In the genomic region with DNA sequence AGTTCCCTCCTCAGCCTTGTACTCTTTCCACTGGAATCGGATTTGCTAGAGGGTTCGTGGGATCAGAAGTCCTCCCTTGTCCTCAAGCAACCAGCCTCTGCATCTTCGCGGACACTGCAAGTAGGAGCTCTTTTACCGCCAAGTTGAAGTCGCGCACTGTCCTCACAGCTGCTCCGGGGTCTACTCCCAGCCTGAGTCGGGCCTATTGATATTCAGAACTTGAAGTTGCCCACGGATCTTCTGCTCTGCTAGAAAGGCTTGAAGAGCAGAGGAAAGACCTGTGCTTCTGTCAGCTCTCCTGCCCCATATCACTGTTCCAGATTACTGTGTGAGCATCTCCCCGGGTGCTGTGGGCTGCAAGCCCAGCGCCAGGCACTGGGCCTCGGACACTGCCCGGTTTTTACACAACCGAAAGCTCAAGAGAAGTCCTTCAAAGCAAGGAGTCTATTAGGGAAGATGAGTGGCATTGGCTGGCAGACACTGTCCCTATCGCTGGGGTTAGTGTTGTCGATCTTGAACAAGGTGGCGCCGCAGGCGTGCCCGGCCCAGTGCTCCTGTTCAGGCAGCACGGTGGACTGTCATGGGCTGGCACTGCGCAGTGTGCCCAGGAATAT, we compare ENCODE assay signal across 8 mouse cellular contexts. TPM values are rescaled to one million over a fixed set of nuclear protein-coding genes. Genes with fewer than 3 reads are reported as not detected.
DNase-seq lines count a peak whose midpoint lies in the region; ATAC-seq and TF ChIP-seq lines count a peak whose summit lies in the region.

No protein-coding gene starts in this region.

- no peak for TF ChIP-seq EP300 in lung, postnatal 0 days (IDR thresholded peaks at IDR 0.05)

- peak overlapping the region; percentile 69 for H3K4me3 ChIP-seq in lung, postnatal 0 days (ENCODE audit: low read depth, low read length)
- peak overlapping the region; percentile 69 for H3K4me3 ChIP-seq in embryonic facial prominence, embryonic 13.5 days
- peak overlapping the region; percentile 81 for H3K4me3 ChIP-seq in hindbrain, embryonic 14.5 days (replicated peaks; ENCODE audit: low read length)
- peak overlapping the region; percentile 65 for H3K4me3 ChIP-seq in limb, embryonic 15.5 days

- peaks cover 15% of the 10 kb centered on the region; the same call in 1 of the 2 replicates for H3K4me1 ChIP-seq in lung, postnatal 0 days (ENCODE audit: insufficient read depth, low read depth, low read length)
- H3K4me1 ChIP-seq in embryonic facial prominence, embryonic 13.5 days = peaks cover 34% of the 10 kb centered on the region
- H3K4me1 ChIP-seq in hindbrain, embryonic 14.5 days (replicated peaks; ENCODE audit: control insufficient read depth, insufficient read depth, low read length) = peaks cover 18% of the 10 kb centered on the region; the same call in 1 of the 2 replicates
- H3K4me1 ChIP-seq in limb, embryonic 15.5 days = peaks cover 28% of the 10 kb centered on the region

- peak overlapping the region; percentile 26; the same call in 1 of the 2 replicates for H3K9ac ChIP-seq in lung, postnatal 0 days (replicated peaks; ENCODE audit: low read depth)
- H3K9ac ChIP-seq in embryonic facial prominence, embryonic 13.5 days = peak overlapping the region; percentile 82
- H3K9ac ChIP-seq in hindbrain, embryonic 14.5 days = peak overlapping the region; percentile 86
- H3K9ac ChIP-seq in limb, embryonic 15.5 days = peak overlapping the region; percentile 55; the same call in 1 of the 2 replicates

- no peak for ATAC-seq in lung, postnatal 0 days
- peak; percentile 11; the same call in 1 of the 2 replicates for ATAC-seq in embryonic facial prominence, embryonic 13.5 days (ENCODE audit: insufficient number of reproducible peaks, insufficient read depth, low FRiP score, low TSS enrichment, low read depth)
- ATAC-seq in hindbrain, embryonic 14.5 days (ENCODE audit: low FRiP score) = peak; percentile 12; the same call in 1 of the 2 replicates
- no peak for ATAC-seq in limb, embryonic 15.5 days (ENCODE audit: insufficient number of reproducible peaks, low FRiP score, low TSS enrichment, low read depth)
- no peak for ATAC-seq in granulocyte monocyte progenitor cell, adult 5-6 weeks (replicated peaks; ENCODE audit: poor library complexity, severe bottlenecking)

- no peaks in the 10 kb centered on the region for H3K9me3 ChIP-seq in lung, postnatal 0 days (ENCODE audit: low read length)
- H3K9me3 ChIP-seq in embryonic facial prominence, embryonic 13.5 days = no peaks in the 10 kb centered on the region
- no peaks in the 10 kb centered on the region for H3K9me3 ChIP-seq in hindbrain, embryonic 14.5 days (ENCODE audit: control insufficient read depth, low read length)
- H3K9me3 ChIP-seq in limb, embryonic 15.5 days = no peaks in the 10 kb centered on the region

- no peaks in the 10 kb centered on the region for H3K27me3 ChIP-seq in lung, postnatal 0 days (replicated peaks; ENCODE audit: insufficient read depth, low read length)
- peaks cover 18% of the 10 kb centered on the region for H3K27me3 ChIP-seq in embryonic facial prominence, embryonic 13.5 days
- no peaks in the 10 kb centered on the region for H3K27me3 ChIP-seq in hindbrain, embryonic 14.5 days (ENCODE audit: control insufficient read depth, insufficient read depth, low read length)
- H3K27me3 ChIP-seq in limb, embryonic 15.5 days = peaks cover 22% of the 10 kb centered on the region

- DNase-seq in lung, postnatal 0 days (ENCODE audit: low spot score) = no peak
- no peak for DNase-seq in lung, postnatal 10 days
- no peak for DNase-seq in hindbrain, embryonic 14.5 days (ENCODE audit: low spot score)
- DNase-seq in right cerebral cortex, adult 2 months (ENCODE audit: low spot score in 2 of 2) = peak; percentile 24 to 40
- no peak for DNase-seq in thymus, postnatal 36 days

- H3K27ac ChIP-seq in lung, postnatal 0 days (ENCODE audit: low read length) = no peak overlapping the region
- H3K27ac ChIP-seq in embryonic facial prominence, embryonic 13.5 days = no peak overlapping the region
- no peak overlapping the region for H3K27ac ChIP-seq in hindbrain, embryonic 14.5 days
- H3K27ac ChIP-seq in limb, embryonic 15.5 days = no peak overlapping the region

- H3K36me3 ChIP-seq in lung, postnatal 0 days (ENCODE audit: insufficient read depth, low read length) = no peaks in the 10 kb centered on the region
- no peaks in the 10 kb centered on the region for H3K36me3 ChIP-seq in embryonic facial prominence, embryonic 13.5 days
- H3K36me3 ChIP-seq in hindbrain, embryonic 14.5 days (replicated peaks; ENCODE audit: control insufficient read depth, insufficient read depth) = no peaks in the 10 kb centered on the region
- no peaks in the 10 kb centered on the region for H3K36me3 ChIP-seq in limb, embryonic 15.5 days

- 4% methylated on average over 23 of the region's 23 CpGs for WGBS in lung, postnatal 0 days
- whole genome bisulfite sequencing in embryonic facial prominence, embryonic 13.5 days = 2% methylated on average over 23 of the region's 23 CpGs
- 2% methylated on average over 23 of the region's 23 CpGs for WGBS in hindbrain, embryonic 14.5 days
- 5% methylated on average over 23 of the region's 23 CpGs for WGBS in limb, embryonic 15.5 days

- no peak for TF ChIP-seq CTCF in lung, postnatal 0 days (IDR thresholded peaks at IDR 0.05)

- H3K4me2 ChIP-seq in lung, postnatal 0 days (replicated peaks; ENCODE audit: low read depth, low read length) = peak overlapping the region; percentile 96
- H3K4me2 ChIP-seq in embryonic facial prominence, embryonic 13.5 days = peak overlapping the region; percentile 82
- H3K4me2 ChIP-seq in hindbrain, embryonic 14.5 days (replicated peaks) = peak overlapping the region; percentile 81
- peak overlapping the region; percentile 94 for H3K4me2 ChIP-seq in limb, embryonic 15.5 days

RNA-seq across cellular contexts. Expression of gene Slit2, which starts 1.8 kb away (rescaled TPM):
- polyA plus RNA-seq in lung, postnatal 0 days (2015; fragmentation: Nextera tagmentation; extraction: Ambion mirVana) = 30.7 and 33.6 TPM in 2 replicates
- polyA plus RNA-seq in embryonic facial prominence, embryonic 13.5 days (2015; fragmentation: Nextera tagmentation; extraction: Ambion mirVana) = 32.2 and 36.3 TPM in 2 replicates
- polyA plus RNA-seq in hindbrain, embryonic 14.5 days (2014; fragmentation: Nextera tagmentation; extraction: Ambion mirVana) = 32.8 and 47.0 TPM in 2 replicates
- polyA plus RNA-seq in limb, embryonic 15.5 days (2015; fragmentation: Nextera tagmentation; extraction: Ambion mirVana) = 18.1 and 21.0 TPM in 2 replicates
- total RNA-seq in granulocyte monocyte progenitor cell, adult 5-6 weeks (2014; fragmentation: Nextera tagmentation) = 0.28 TPM in 1 of 2 replicates, not detected in the other
- total RNA-seq in granulocyte monocyte progenitor cell, adult 5-6 weeks (2017) = not detected in 2 replicates

Comparison
In these comparisons a context has a peak if more than half of its experiments do, and no peak if none do; other contexts are left out.
1. ATAC-seq: peak in embryonic facial prominence, embryonic 13.5 days (single experiment) and hindbrain, embryonic 14.5 days (single experiment); none in lung, postnatal 0 days (single experiment), limb, embryonic 15.5 days (single experiment) and granulocyte monocyte progenitor cell, adult 5-6 weeks (single experiment).
2. DNase-seq: peak in right cerebral cortex, adult 2 months (2 of 2); none in lung, postnatal 0 days (single experiment), lung, postnatal 10 days (single experiment), hindbrain, embryonic 14.5 days (single experiment) and thymus, postnatal 36 days (0 of 2).
3. H3K9ac ChIP-seq: peak in every context shown above with its lines; median percentile 86 in hindbrain, embryonic 14.5 days; 82 in embryonic facial prominence, embryonic 13.5 days; 55 in limb, embryonic 15.5 days; 26 in lung, postnatal 0 days.
4. Peak in every context shown above with its lines, with median percentiles within 50 percentile points of each other: H3K4me2 ChIP-seq and H3K4me3 ChIP-seq.